Mouse (Mus musculus): ENCODE measurements at regions not wholly inside any gene's neighbourhood (a gene's known extent, or its start where the extent isn't known, plus 50 kb on each side); places are given as distances from the start of the nearest gene placed in this dataset.

DNA sequence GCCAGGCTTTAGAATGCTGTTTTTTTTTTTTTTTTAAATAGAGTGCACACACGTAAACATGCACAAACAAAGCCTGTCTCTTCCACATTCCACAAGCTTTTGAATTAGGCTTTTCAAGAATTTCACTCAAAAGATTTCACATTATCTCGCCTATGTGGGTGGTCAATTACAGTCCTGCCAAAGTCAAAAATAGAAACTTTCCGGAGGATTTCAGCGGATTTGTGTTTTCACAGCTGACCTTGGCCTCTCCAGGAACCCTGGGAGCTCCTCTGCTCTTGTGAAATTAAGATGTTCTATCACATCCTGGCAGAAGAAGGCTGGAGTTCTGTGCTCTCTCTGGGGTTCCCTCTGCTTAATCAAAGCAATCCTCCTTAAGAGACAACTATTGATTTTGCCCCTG lies 360.9 kb upstream of the Tenm4 start:
- no peak for DNase-seq (ENCODE audit: low read depth, low spot score)

DNA sequence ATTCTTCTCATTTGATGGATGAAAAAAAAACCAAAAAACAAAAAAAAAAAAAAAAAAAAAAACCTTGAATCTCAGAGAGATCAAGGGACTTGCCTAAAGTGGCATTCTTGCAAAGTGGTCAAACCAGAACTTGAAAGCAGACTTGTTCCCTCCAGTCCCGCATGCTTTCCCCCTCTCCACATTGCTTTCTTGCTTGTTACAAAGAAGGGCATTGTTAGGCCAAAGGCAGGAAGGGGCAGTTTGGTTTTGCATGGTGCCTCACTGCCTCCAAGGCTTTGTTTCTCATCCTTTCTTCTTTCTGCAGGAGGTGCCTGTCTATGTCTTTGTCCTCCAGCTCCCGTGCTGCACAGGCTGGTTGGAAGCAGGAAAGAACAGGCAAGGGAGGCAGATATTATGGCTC lies 356.2 kb upstream of the Tenm4 start:
- DNase-seq (ENCODE audit: low read depth, low spot score) = no peak

DNA sequence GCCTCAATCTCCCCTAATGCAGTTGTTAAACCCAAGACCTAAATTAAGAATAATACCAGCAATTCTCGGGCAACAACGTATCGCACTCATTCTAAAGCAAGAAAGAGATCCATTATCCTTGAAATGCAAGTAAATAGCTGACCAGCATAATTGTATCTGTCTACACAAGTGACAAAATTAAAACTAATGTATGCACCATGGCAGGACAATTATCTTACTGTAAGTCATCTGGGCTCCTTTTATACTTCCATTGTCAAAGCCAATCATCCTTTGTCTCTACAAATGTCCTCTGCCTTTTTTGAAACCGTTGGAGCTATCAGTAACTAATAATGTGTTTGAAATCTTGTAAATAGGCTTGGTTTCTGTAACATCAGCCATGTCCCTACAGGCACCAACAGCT lies 347.5 kb upstream of the Tenm4 start:
- no peak for DNase-seq (ENCODE audit: low read depth, low spot score)

DNA sequence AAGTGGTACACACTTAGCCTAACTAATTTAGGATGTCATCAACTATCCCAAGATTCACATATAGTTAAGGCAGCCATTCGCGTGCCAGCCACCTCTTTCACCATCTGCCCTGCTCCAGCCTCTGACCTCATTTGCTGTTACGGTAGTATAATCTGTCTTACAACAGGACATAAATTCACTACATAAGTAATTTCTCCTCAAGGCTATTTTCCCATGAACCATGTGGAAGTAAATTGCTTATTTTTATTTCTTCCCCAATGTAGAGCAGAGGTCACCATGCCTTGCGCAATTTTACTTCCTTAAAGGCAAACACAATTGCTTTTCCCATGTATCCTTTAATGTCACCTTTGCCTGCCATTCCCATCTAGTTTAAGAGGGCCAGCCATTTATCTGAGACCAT lies 341.2 kb upstream of the Tenm4 start:
- DNase-seq (ENCODE audit: low read depth, low spot score) = no peak

DNA sequence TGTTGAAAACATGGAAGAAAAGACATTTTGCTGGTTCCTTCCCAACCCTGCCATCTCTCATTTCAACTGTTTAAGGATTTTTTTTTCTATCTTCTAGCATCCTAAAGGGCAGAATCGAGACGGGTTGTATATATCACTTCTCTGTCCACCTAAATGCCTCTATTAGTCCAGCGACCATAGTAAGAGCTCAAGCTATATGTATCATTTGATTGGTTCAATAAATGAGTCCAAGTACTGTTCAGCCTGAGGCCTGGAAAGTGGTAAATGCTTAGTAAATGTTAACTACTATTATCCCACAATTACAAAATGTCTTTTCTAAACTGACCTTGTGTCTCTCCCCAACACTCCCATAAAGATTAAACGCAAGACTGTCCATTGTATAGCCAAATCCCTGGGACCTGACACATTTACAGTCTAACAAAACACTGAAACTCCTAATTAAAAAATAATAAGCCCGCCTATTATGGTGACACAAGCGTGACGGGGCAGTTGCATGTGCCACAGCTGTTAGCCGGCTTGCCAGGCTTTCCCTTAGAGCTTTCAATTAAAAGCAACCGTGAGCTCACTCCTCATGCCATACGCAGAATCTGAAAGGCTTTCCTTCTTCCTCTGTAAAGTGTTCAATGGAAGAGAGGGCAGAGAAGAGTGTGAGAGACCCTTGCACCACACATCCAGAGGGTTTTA lies 336.7 kb upstream of the Tenm4 start:
- DNase-seq (ENCODE audit: low read depth, low spot score) = no peak

DNA sequence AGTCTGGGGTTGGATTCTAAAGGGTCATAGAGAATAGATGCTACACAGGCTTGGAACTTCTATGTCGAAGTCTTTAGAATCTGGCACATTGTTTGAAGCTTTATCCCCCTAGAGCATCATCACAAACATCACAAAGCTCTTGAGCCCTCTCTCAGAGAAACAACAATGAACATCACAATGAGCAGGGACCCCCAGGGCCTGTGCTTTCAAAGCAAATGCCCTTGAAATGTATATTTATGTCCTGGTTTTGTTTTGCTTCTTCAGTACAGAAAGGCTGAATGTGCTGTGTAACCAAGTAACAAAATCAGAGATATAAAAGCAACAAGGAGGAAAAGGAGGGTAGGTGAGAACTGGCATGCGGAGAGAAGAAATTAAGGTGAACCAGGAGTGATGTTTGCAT lies 330.6 kb upstream of the Tenm4 start:
- no peak for DNase-seq (ENCODE audit: low read depth, low spot score)

DNA sequence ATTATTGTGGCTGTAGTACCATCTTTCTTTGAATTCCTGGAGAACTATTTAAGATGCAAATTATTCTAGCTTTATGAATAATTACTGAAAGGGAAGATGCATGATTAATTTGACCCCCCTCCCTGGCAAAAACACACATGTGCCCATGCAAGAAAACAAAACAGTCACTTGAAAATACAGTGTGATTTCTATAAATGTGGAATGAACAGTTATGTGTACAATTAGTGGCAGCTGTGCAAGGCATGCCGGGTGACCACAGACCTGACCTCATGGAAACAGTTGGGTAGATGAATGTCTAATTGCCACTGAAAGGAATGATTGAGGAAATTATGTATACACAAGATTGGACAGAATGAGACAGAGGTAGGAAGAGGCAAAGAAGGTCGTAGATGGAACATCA lies 321.2 kb upstream of the Tenm4 start:
- no peak for DNase-seq (ENCODE audit: low read depth, low spot score)

DNA sequence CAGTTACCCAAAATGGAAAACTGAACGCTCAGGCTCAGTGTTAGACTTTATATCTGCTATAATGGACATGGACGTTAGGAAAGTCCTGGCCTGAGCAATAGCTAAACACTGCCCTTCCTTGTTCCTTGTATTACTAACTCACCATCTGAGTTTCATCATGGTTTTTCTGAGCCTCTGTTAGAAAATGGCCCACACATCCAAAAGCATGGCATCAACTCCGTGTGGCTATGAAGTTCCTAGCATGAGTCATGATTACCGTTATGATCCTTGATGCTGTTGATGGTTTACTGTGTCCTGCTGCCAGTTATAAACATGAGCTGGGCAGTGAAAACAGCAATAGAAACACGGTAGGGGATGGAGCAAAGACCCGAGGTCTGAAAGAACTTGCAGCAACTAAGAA lies 318.4 kb upstream of the Tenm4 start:
- no peak for DNase-seq (ENCODE audit: low read depth, low spot score)

DNA sequence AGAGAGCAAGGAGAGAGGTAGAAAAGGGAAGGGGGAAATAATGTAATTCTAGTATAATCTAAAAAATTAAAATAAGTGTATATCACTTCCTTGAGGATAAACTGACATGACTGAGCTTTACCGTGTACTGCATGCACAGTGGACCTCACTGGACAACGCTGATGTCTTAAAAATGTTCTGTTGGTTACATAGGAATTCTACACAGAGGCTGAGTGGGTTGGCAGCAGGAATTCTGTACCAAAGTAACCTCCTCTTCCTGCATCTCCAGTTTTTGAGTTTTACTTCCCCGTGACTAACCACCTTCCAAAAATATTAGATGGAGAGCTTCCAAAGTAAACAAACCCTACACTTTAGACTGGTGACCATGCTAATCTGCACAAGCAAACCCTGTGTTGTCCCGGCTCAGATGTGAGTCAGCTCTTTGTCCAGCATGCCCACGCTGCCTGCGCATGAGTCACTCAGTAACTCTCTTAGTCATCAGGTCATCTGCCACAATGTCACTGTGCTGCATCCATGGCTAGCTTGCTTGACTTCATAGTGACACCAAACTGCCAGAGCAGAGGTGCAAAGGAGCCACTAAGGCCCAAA lies 317.7 kb upstream of the Tenm4 start:
- no peak for DNase-seq (ENCODE audit: low read depth, low spot score)

DNA sequence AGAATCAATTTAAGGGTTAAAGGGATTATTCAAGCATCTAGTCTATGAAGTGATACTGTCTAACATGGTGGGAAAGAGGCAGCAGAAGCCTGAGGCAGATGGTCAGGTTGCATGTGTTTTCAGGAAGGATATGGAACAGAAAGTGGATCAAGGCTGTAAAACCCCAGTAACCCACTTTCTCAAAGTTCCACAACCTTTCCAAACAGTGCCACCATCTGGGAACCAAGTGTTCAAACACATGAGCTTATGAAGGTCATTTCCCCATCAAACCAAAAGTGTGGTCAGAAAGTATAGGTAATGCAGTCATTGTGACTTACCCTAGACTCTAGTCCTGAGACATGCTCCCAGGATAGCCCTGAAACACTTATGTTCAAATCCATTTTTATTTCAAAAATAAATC lies 312.8 kb upstream of the Tenm4 start:
- DNase-seq (ENCODE audit: low read depth, low spot score) = no peak

DNA sequence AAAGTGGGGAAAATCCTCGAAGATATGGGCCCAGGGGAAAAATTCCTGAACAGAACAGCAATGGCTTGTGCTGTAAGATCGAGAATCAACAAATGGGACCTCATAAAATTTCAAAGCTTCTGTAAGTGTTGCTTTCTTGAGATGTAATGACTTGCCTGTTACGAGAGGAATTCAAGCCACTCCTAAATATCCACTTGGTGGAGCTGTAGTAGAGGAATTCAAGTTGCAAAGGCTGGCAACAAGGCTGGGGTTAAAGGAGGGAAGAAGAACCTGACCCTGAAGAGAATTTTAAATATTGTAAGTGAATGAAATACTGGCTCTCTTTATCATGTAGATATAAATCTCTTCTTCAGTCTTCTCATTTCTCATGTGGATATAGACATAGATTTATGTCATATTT lies 306.8 kb upstream of the Tenm4 start:
- no peak for DNase-seq (ENCODE audit: low read depth, low spot score)

DNA sequence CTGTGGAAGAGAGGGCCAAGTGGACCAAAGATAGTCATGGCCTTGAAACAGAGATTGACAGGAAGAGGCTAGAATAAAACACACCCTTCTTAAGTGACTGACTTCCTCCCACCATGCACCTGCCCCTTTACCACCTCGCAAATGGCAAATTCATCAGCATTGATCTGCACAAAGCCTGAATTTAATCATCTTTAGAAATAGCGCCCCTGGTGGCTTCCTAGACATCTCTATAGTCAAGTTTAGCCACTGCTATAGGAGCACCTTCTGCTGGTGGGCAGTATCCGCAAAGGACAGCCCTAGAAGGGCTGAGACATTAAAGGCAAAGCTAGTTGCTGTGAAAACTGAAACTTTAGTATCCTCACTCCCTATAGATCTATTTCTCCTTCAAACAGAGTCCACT lies 305.8 kb upstream of the Tenm4 start:
- DNase-seq (ENCODE audit: low read depth, low spot score) = no peak

DNA sequence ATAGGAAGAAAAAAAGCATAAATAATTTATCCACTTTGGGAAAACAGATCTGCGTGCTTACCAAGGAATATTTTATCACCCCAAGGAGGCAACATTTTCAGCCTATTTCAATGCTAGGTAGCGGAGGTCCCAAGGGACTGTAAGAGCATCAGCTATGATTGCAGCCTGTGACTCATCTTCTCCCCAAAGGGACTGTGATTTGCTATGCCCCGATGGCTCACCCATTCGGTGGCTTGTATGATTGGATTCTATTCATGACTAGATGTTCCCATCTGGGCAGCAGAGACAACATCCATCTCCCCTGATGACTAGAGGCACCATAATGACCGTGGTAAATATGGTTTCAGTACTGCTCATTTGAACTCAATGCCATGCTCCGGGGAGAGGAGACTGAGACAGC lies 302.3 kb upstream of the Tenm4 start:
- no peak for DNase-seq (ENCODE audit: low read depth, low spot score)

DNA sequence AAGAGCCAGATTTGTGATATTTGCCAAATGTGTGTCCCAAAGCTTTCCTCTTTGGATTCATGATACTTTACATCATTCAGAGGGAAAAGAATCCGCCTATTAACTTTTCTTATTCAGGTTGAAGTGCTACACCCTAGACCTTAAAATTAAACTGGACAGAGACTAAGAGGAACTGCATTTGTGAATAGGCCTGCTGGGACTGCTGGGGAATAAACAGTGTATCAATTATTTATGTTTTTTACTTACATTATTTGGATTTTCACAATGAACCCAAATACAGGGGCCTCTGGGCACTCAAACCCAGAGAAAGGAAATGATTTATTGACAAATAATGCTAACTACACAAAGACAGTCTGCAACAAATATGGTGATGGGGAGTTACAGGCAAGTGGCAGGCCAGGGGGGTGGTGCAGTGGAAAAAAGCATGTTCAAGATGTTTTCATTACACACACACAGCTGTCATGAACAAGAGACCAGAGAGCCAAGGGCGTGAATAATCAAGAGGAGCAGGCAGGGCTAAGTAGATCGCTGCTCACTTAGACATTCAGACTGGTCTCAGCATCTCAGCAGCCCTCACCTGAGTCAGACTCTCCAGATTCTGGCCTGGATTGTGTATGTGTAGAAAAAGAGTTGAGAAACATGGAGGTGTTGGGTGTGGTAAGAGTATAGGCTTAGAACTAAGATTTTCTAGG lies 290.3 kb upstream of the Tenm4 start:
- no peak for DNase-seq (ENCODE audit: low read depth, low spot score)

DNA sequence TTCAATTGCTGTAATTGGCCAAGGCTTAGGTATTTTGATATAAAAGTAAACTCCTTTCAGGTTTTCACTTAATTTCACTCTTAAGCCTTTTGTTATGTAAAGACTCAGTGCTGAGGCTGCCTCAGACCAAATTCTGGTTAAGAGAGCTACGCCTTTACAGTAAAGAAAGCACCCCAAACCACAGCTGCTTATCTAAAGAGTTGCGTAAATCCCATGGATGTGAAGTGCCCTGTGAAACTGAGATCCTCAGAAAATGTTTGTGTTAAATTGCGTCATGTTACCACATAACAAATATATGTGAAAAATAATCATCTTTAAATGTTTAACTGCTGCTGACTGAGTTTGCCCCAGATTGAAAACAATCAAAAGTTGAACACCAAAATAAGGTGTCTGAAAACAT lies 269.5 kb upstream of the Tenm4 start:
- DNase-seq (ENCODE audit: low read depth, low spot score) = no peak

DNA sequence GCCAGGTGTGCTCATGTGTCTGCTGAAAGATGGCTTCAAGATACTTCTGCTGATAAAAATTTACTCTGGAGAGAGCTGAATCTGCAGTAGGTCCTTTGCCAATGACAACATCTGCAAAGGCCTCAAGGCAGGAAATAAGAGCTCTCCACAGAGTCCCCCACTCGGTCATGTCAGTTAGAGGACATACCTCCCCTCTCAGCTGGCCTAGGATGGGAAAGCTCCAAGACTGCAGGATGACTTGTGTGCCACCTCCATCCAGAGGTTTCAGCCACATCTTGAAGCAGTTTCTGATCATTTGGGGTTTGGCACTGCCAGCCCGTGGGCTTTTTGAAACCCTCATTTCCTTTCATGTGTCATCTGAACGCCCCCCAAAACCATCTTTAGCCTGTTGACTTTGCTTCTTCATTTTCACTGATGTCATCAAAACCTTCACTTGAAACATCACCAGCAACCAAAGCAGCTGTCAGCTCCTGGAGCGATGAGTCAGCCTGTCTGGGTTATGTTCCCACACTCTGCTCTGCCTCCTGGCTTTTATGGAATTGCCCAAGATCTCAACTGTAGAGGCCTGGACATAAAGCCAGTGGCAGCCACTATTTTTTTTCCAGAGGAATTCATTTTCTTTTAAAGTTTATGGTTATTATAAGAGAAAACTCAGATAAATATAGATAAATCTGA lies 256.5 kb upstream of the Tenm4 start:
- no peak for DNase-seq (ENCODE audit: low read depth, low spot score)

DNA sequence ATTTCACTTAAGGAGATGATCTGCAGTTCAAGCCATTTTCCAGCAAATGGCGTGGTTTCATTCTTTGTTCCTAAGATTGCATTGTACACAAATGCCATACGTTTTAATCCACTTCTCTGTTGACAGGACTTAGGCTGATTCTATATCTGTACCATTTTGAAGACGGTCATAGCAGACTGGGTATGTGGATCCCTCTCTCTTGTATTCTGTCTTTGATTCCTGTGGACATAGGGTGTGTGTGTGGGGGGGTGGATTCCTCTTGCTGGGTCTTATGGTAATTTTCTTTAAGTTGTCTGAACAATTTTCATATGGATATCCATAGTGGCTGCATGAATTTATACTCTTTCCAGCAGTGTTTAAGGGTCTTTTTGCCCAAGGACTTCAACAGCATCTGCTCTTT lies 251.1 kb upstream of the Tenm4 start:
- DNase-seq (ENCODE audit: low read depth, low spot score) = no peak

DNA sequence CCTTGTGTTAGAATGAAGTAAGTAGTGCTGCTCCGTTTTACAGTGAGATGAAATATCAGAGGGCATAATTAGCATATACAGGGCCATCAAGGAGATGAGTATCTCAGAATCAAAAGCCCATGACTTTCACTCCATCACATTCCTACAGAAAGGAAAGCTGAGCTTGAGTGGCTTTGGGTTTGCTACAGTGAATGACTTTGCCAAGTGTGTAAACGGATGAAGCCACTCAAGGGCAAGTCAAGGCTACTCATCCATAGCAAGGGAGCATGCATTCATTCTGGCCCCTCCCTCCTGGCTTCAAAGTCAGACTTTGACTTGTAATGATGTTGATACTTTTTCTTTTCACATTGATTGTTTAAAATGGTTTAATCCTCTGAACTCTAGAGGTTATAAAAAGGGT lies 246.2 kb upstream of the Tenm4 start:
- no peak for DNase-seq (ENCODE audit: low read depth, low spot score)

DNA sequence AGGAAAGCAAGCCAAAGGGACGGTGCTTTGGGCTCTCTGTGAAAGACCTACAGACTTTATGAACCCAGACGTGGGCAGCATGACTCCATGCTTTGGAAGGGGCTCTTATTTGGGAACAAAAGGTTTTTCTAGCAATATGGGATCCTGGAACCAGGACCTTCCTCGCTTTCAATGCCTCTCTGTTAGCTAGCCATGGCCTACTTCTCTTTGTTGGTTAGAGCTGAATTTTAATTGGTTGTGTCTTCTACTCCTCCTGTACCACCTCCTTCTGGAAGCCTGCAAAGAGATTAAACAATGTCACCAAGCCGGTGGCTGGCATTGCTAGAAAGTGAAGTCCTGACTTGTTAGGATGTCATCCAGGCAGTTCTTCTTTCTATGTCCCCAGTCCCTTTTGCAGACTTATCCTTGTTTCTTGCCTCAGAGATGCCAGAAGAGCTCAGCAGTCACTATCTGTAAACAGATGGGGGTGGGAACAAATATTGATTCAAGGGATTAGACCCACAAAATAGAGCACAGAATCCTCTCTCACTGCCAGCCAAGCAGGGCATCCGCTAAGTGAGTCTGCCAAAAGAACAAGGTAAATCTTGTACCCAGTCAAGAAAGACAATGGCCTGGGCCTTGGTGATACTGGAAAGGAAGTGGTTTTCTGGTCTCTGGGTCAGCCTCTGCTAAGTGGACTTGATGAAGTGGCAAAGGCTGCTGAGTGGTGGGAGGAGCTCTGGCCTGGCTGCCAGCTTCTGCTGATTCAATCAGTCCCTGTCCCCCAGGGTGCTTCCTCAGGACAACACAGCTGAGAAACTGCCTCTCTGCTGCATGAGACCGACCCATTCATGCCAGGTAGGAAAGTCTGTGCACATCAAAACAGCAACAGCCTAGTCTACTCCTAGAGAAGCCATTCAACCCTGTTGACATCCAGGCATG lies 244.7 kb upstream of the Tenm4 start:
- DNase-seq (ENCODE audit: low read depth, low spot score) = no peak

DNA sequence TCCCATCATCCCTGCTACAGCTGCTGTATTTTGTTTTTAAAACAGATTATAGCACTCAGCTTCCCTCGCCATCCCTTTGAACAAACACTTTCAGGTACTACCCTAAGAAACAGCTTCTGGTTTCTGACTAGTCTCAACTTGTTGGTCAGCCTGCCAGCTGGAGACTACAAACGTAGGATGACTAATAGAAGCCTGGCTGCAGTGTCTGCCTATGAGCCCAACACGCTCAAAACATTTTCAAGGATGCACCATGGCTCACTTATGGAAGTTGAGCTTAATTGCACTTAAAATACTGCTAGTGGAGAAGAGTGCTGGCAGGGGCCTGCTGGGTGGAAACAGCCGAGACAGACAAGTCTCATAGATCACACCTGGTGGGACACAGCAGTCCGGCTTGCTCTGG lies 234.4 kb upstream of the Tenm4 start:
- no peak for DNase-seq (ENCODE audit: low read depth, low spot score)

DNA sequence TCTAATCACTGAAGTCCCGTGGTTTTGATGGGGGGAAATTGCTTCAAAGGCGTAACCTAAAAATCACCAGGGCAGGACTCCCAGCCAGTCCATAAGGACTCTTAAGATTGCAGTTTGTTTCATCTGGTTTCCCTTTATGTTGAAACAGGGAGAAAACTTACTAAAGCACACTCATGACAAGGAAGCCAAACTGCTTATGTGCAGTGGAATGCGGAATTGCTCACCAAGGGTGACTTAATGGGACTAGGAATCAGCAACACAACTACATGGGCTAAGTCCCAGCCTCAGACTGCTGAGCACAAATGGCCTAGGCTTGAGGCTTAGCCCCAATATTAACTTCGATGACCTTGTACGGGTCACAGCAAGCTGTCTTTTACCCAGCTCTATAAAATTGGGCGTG lies 227.6 kb upstream of the Tenm4 start:
- DNase-seq (ENCODE audit: low read depth, low spot score) = no peak

DNA sequence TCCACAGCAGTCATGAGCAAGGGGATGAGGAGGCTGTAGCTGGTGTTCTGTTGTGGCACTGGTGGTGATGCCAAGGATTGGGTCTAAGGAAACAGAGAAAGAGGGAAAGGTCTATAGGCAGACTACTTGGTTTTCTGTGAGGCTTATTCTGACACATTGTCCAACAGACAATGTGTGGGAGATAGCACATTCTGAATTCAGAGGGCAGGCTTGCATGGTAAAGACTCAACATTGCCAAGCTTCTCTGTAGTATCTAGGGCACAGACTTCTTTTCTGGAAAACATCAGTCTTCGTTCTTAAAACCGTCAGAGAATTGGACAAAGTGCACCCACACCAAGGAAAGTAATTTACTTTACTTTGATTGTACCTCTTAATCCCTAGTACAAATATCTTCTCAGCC lies 218.7 kb upstream of the Tenm4 start:
- DNase-seq (ENCODE audit: low read depth, low spot score) = no peak
